Mouse (Mus musculus) thymus, postnatal 10 days (tissue): ENCODE results near the gene Tmem86a.
A peak's percentile ranks its signal among the peaks of the same experiment; 100 is the strongest.
"Not testable (repeated sequence)": the region's sequence is repeated elsewhere in the genome, so short reads cannot be mapped to it uniquely, and the experiment has no call there.

Source experiments
- DNase-seq, 2 experiments: peaks; one replicate each; pipeline ENCODE4 v3.0.0; 2021; ENCODE audit warnings: low spot score in 2 of 2

The Tmem86a gene

GRCm38 (mm10) chr7:47050366-47050765 lies at the start of gene Tmem86a:
TSS of gene Tmem86a (plus strand) at chr7:47050601.
- DNase-seq: peak; percentile 96 to 97

GRCm38 (mm10) chr7:47000644-47000983 lies 49.8 kb upstream of the Tmem86a start:
- no peak for DNase-seq

DNA sequence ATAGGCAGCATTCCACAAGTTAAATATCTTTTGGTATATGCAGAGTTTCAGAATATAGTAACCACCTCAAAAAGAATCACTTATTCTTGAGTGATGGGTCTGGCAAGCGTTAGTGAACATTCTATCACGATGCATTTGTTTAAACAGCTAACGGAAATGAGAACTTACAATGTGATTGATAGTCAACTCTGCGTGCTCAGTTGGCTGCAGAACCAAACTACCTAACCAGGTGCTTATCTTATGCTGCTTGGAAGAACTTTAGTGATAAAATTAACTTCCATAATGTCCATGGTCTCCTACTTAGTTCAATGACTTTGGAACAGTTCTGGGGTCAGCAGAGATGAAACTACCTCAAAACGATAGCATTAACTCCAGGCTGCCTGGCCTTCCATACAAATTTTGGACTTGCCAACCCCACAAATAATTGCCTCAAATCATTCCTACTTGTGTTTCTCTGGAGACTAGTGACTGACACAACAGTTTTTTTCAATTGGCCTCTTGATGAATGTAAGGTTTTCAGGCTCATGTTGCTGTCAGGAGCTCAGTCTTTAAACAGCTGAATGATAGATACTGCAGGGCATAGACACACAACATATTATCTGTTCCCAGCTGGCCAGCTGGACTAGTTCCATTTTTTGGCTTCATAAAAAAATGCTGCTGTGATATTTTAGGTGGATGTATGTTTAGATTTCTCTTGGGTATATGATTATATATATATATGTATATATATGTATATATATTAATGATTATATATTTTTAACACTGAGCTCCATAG lies 49.1 kb upstream of the Tmem86a start:
- no peak for DNase-seq

DNA sequence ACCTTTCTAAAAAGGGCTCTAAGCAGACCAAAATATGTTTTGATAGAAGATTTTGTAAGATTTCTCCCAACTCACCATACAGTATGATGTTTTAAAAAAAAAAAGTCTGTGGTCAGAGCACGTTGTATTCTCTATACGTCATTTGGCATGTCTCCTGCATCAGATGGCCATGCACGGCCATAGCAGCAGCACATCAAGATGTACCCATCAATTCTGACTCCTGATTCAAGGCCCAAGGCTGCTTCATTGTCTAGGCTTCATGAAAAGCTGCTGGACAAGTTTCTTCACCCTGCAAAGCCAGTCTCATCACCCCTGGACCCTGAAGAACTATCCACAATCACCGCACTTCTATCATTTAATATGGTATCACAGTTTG lies 48.5 kb upstream of the Tmem86a start:
- no peak for DNase-seq

GRCm38 (mm10) chr7:47003411-47004115 lies 46.8 kb upstream of the Tmem86a start:
- DNase-seq: no peak

- peak in 1 of 2 experiments; percentile 10 for DNase-seq
These were observed 43.2 kb upstream of the Tmem86a start for GRCm38 (mm10) chr7:47007109-47007780.

- no peak for DNase-seq
These were observed 42.6 kb upstream of the Tmem86a start for GRCm38 (mm10) chr7:47007818-47008167.

DNA sequence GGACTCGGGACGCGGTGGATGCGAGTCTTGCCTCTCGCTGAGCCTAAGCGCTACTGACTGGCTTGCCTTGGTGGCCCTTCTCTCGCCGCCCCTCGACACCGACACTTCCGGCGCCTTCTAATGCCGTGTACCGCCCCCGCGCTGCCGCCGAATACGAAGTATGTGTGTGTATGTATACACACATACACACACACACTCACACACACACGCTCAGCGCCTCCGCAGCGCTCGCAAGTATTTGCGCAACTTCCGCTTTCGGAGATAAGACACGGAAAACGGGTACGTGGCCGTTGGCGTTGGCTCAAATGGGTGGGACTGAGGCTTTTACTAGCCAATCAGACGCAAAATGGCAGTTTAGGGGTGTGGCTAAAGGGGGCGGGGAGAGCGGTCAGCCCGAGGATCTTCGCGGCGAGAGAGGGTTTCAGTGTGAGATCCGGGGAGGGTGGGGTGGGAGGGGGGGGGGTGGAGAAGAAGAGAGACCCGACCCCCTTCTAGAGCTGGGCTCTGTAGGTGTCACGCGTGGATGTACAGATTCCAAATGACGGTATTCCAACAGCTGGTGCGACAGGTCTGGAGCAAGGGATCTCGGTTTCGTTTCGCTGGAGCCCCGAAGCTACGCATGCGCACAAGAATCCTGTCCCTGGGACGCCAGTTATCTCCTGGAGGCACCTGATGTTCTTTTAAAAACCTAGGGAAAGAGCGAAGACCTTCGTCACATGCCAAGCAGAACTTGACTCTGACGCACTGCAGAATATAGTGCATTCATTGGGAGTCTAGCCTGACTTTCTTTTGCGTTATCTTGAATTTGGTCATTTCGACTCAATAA lies 42.0 kb upstream of the Tmem86a start, which contains the start of gene Spty2d1:
TSS of gene Spty2d1 (minus strand) at position 244 of the 826 bp plus-strand sequence.
- DNase-seq: peak; percentile 96 to 97

DNA sequence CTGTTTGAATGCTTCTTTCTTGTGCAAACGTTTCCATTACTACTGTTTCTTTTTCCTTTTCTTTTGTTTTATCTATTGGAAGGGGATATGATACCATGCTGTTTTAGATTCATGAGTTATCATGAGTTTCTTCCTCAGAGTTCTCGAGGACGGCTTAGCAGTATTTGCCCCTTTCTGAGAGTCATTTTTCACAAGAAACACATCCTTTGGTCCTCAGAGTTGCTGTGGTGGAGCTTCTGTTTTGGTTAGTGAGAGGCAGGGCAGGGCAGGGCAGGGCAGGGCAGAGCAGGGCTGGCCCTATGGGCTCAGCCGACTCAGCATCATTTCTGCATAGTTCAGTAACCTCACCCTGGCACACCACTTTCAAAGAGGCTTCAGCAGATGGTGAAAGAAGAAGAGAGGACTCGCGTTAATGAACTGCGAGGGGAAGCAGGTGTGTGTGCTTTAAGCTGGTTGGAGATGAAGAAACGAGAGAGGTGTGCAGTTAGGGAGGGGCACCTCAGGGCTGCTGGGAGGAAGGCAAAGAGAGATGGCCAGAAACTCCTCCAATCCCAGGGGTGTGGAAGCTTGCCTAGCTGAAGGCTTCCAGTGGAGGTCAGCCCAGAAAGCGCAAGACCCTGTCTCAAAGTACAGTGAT lies 37.2 kb upstream of the Tmem86a start:
- DNase-seq: no peak

DNA sequence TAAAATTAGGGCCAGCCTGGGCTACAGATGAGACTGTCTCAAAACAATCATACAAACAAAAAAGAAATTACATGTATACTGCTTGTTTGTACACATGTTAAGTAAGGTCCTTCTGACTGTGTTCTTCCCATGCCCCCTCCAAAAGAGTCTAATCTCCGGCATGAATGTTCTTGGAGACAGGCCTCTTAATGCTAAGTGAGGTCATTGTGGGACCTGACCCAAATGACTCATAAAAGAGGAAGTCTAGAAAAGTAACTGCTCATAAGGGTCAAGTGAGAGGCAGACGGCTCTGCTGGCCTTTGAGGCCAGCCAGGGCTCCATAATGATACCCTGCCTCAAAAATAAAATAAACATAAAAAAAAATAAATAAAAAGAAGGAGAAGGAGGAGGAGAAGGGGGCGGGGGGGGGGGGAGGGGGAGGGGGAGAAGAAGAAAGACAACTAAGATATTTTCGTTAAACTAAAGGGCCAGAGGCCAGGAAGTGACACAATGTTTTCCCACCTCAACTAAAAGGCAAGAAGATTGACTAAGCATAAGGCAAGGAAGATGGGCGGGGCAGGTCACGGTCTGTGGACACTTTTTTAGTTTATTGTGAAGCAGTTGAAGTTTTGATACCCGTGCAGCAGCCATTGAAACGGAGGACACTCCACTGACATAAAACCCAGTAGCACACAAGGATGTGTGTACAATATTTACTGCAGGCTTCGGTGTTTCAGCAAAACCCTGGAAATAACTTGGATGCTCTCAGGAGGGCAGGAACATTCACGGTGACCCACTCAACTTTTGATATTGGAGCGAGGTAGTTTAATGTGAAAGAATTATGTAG lies 35.6 kb upstream of the Tmem86a start:
- no peak for DNase-seq

GRCm38 (mm10) chr7:47015390-47016065 lies 34.9 kb upstream of the Tmem86a start:
- peak; percentile 54 to 64 for DNase-seq

DNA sequence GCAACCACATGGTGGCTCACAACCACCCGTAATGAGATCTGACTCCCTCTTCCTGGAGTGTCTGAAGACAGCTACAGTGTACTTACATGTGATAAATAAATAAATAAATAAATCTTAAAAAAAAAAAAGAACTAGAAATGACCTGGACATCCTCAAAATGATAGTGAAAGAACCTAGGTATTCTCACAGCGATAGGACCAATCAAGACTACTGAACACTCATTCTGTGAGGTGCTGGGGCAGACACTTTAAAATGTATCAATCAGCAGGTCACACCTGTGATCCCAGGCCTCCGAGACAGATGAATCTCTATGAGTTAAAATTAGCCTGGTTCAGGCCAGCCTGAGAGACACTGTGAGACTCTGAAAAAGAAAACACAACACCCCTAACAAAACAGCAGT lies 33.8 kb upstream of the Tmem86a start:
- DNase-seq: no peak

- no peak for DNase-seq
These were observed 33.3 kb upstream of the Tmem86a start for GRCm38 (mm10) chr7:47017146-47017545.

DNA sequence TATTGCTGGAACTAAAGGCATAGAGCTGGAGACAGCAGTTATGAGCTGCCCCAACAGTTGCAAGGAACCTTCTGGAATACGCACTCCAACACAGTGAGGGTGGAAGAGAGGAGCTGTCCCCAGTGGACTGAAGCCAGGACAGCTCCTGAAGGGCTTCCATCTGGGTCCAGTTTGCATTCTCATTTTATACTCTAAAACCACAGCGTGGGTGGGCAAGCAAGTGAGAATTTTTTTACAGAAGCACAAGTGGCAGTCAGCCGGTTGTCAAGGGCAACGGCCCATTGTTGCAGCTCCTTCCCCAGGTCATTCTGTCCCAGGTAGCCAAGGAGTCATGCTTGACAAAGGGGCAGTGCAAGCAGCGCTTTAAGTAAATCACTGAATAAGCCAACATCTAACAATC lies 30.8 kb upstream of the Tmem86a start:
- no peak for DNase-seq

GRCm38 (mm10) chr7:47020956-47021355 lies 29.4 kb upstream of the Tmem86a start:
- no peak for DNase-seq

- DNase-seq: no peak
These were observed 27.9 kb upstream of the Tmem86a start for GRCm38 (mm10) chr7:47022482-47022881.

GRCm38 (mm10) chr7:47023530-47023929 lies 26.9 kb upstream of the Tmem86a start:
- DNase-seq: peak; percentile 66 to 88

GRCm38 (mm10) chr7:47024454-47024853 lies 25.9 kb upstream of the Tmem86a start:
- no peak for DNase-seq

GRCm38 (mm10) chr7:47025429-47025828 lies 25.0 kb upstream of the Tmem86a start:
- DNase-seq: no peak

DNA sequence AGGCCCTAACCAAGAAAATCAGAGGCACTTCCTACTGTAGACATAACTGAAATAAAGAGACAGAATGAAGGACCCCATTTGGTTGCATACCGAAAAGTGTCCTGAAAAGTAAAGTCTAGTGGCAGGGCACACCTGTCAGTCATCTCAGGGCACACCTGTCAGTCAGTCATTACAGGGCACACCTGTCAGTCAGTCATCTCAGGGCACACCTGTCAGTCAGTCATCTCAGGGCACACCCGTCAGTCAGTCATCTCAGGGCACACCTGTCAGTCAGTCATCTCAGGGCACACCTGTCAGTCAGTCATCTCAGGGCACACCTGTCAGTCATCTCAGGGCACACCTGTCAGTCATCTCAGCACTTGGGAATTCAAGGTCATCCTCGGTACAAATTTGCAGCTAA lies 23.5 kb upstream of the Tmem86a start:
- not testable (repeated sequence) for DNase-seq
